Mouse (Mus musculus) left cerebral cortex, postnatal 10 days (tissue): ENCODE measurements at regions not wholly inside any gene's neighbourhood (a gene's known extent, or its start where the extent isn't known, plus 50 kb on each side); places are given as distances from the start of the nearest gene placed in this dataset.
A peak's percentile ranks its signal among the peaks of the same experiment; 100 is the strongest.

Source experiments
- DNase-seq, 2 experiments: peaks; one replicate each; pipeline ENCODE4 v3.0.0; 2021 to 2022; ENCODE audit warnings: low spot score in 2 of 2, mixed read lengths in 1 of 2; ENCODE audit errors: extremely low spot score in 1 of 2
- intact Hi-C: fragments of 180-260 bp; cut with DNase I; formaldehyde crosslinking; loops from one replicate; pipeline ENCODE4 v1.15.1; 2025

DNA sequence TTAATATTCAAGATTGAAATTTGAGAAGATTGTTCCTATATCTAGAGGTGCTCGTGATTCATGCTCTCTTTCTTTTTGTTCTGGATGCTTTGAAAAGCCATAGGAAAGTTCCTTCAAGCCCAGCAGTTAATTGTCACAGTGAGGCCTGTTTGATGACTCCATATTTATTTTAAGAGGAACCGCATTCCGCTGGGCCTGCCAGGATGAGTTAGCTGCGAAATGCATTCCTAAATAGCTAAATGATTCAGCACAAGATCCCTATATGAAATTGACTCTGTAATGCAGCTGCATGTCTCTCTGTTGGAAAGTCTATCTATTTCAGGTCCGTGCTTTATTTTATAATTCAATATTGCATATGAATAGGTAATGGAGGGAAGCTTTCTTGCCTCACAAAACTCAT lies 511.9 kb upstream of the Adgra3 start:
- intact Hi-C loops, result no loop called here
- no peak for DNase-seq

DNA sequence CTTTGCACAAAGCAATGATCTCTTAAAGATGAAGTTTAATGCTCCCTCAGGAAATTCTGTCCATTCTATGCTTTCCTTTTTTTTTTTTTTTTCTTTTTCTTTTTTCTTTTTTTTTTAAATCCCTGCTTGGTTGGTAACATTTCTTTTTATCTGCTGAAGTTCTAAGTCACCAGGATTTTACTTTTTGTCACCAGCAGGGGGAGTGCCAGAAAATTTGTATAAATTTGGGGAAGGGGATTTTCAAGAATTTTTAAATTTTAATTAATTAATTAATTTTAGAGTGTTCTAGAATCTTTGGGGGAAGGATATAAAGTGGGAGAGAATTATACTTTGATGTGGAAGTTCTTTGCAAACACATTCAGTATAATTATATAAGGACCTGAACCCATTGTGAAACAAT lies 492.3 kb upstream of the Adgra3 start:
- intact Hi-C loops, result no loop called here

DNA sequence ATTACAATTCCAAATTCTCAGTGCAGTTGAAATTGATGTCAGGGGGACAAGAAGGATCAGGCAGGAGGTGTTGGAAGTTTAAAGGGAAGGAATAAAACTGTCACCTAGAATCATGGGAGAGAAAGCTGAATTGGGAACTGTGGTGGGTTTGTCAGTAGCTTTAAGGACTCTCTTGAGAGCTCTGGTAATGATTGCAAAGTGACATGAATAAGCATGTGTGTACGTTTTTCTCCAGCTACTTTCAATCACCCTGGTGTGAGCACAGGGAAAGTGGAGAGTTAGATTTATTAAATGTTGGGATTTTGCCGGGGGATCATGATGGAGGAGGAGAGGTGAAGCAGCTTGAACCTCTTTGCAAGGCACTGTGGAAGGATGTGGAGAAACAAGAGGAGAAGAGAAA lies 453.7 kb upstream of the Adgra3 start:
- intact Hi-C loops, result no loop called here

More for the DNA sequence above, 492.3 kb upstream of the Adgra3 start:
- no peak for DNase-seq

GRCm38 (mm10) chr5:50509696-50510421 lies 451.1 kb upstream of the Adgra3 start:
- no peak for DNase-seq
- intact Hi-C loops, result no loop called here

More for the DNA sequence above, 453.7 kb upstream of the Adgra3 start:
- DNase-seq, result no peak

- intact Hi-C loops, result no loop called here
- no peak for DNase-seq
These were observed 431.4 kb upstream of the Adgra3 start for GRCm38 (mm10) chr5:50490223-50490622.

GRCm38 (mm10) chr5:50476985-50477384 lies 418.2 kb upstream of the Adgra3 start:
- intact Hi-C loops, result no loop called here

GRCm38 (mm10) chr5:50461491-50461890 lies 402.7 kb upstream of the Adgra3 start:
- no peak for DNase-seq
- intact Hi-C loops, result no loop called here

More at GRCm38 (mm10) chr5:50476985-50477384, 418.2 kb upstream of the Adgra3 start:
- peak; percentile 33 to 40 for DNase-seq

DNA sequence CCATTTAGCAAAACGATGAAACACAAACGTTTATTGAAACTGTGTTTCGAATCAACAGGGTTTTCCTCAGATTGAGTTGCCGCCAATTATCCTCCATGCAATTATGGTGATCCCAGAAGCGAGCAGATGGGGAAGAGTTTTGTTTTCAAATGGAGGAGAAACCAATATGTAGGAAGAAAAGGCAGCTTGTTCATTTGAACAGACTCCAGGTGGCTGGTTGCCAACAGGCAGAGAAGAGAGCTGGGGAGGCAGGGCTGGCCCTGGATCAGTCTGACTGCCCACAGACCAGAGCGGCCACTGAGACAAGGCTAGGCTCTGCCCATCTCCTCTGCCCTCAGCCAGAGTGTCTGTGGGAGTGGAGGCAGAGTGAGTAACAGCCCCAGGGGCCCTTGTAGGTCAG lies 398.8 kb upstream of the Adgra3 start:
- DNase-seq, result peak; percentile 76 to 84
- intact Hi-C loops, result no loop called here

- intact Hi-C loops, result no loop called here
- DNase-seq, result no peak
These were observed 395.6 kb upstream of the Adgra3 start for GRCm38 (mm10) chr5:50454387-50454786.

- no peak for DNase-seq
- intact Hi-C loops, result no loop called here
These were observed 348.1 kb upstream of the Adgra3 start for GRCm38 (mm10) chr5:50406923-50407322.

DNA sequence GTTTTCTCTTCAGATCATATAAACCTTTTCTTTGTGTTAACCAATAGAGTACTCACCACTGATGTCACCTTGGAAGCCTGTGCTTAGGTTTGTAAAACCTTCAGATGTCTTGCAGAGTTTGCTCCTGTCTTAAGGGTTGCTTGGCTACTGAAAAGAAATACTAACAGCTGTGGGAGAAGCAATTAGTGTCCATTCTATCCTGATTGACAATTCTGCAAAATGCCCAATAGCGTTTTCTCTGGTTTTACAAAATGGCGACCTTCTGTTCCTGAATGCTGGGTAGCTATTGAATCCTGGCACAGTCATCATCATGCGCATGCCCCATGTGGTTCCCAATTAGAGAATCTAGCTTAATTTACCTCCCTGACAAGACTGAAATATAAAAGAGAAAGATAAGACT lies 347.7 kb upstream of the Adgra3 start:
- intact Hi-C loops, result no loop called here
- DNase-seq, result no peak
